Mouse (Mus musculus) naive thymus-derived CD4-positive, alpha-beta T cell, adult 2 months (primary cell): Measurements from ENCODE around the gene Gm21454.
"Not testable (repeated sequence)": the region's sequence is repeated elsewhere in the genome, so short reads cannot be mapped to it uniquely, and the experiment has no call there.

Experiments
- DNase-seq: peaks from one replicate; pipeline ENCODE4 v3.0.0-alpha.2; 2011; ENCODE audit warnings: low read depth

Gene Gm21454

GRCm38 (mm10) chrY:13252091-13252490, at the start of gene Gm21454, which contains the start of gene Gm21440:
TSS of gene Gm21454 (plus strand) at chrY:13252442.
TSS of gene Gm21440 (plus strand) at chrY:13252391.
- not testable (repeated sequence) for DNase-seq

- not testable (repeated sequence) for DNase-seq
Observed at GRCm38 (mm10) chrY:13223828-13224227, 28.4 kb upstream of the Gm21454 start, which contains the start of gene Gm21828. TSS of gene Gm21828 (minus strand) at chrY:13223928.

GRCm38 (mm10) chrY:13348963-13349362, 96.7 kb downstream of the Gm21454 start, which contains the start of gene Gm21725:
TSS of gene Gm21725 (minus strand) at chrY:13349063.
- DNase-seq: not testable (repeated sequence)
